ENCODE assay signal across 19 mouse cellular contexts in genomic region chr3:137880109-137880748, GRCm38 (mm10). TPM values are rescaled to one million over a fixed set of nuclear protein-coding genes. Genes with fewer than 3 reads are reported as not detected.
A peak's percentile ranks its signal among the peaks of the same experiment; 100 is the strongest.
DNase-seq lines count a peak whose midpoint lies in the region; ATAC-seq and TF ChIP-seq lines count a peak whose summit lies in the region.
"Had no signal": no experiment of that assay in that cellular context is flagged by ENCODE, and none has a peak within 500 bp of the region (broad histone marks: within the 10 kb centered on the region; RNA-seq: fewer than 3 reads in every experiment).

No protein-coding gene starts in this region.

- H3K4me3 ChIP-seq in forebrain, embryonic 10.5 days, result no peak overlapping the region
- no peak overlapping the region for H3K4me3 ChIP-seq in forebrain, embryonic 11.5 days (ENCODE audit: low read depth, low read length)
- H3K4me3 ChIP-seq in liver, postnatal 0 days (ENCODE audit: low read depth, low read length), result no peak overlapping the region
- no peak overlapping the region for H3K4me3 ChIP-seq in stomach, postnatal 0 days (ENCODE audit: low read depth, low read length)
- H3K4me3 ChIP-seq in cerebellum, adult 2 months (replicated peaks; ENCODE audit: insufficient read depth, low read depth, low read length), result no peak overlapping the region
- H3K4me3 ChIP-seq: heart, embryonic 12.5 days; limb, embryonic 10.5 days had no signal

- no peaks in the 10 kb centered on the region for H3K4me1 ChIP-seq in forebrain, embryonic 10.5 days
- no peaks in the 10 kb centered on the region for H3K4me1 ChIP-seq in forebrain, embryonic 11.5 days (replicated peaks; ENCODE audit: control insufficient read depth, insufficient read depth, low read length)
- H3K4me1 ChIP-seq in liver, postnatal 0 days (ENCODE audit: insufficient read depth), result peaks cover 10% of the 10 kb centered on the region
- no peaks in the 10 kb centered on the region for H3K4me1 ChIP-seq in stomach, postnatal 0 days (replicated peaks; ENCODE audit: control insufficient read depth, insufficient read depth)
- H3K4me1 ChIP-seq in cerebellum, adult 2 months (ENCODE audit: control insufficient read depth, insufficient read depth, low read length), result no peaks in the 10 kb centered on the region
- H3K4me1 ChIP-seq: limb, embryonic 10.5 days had no signal

- peaks cover 6% of the 10 kb centered on the region for H3K36me3 ChIP-seq in forebrain, embryonic 10.5 days (replicated peaks)
- no peaks in the 10 kb centered on the region for H3K36me3 ChIP-seq in forebrain, embryonic 11.5 days (ENCODE audit: control insufficient read depth, insufficient read depth, low read length)
- no peaks in the 10 kb centered on the region for H3K36me3 ChIP-seq in liver, postnatal 0 days (replicated peaks; ENCODE audit: insufficient read depth, low read length)
- no peaks in the 10 kb centered on the region for H3K36me3 ChIP-seq in stomach, postnatal 0 days (ENCODE audit: control insufficient read depth, insufficient read depth, low read length)

- H3K4me2 ChIP-seq in forebrain, embryonic 11.5 days (ENCODE audit: low read depth, low read length, severe bottlenecking), result no peak overlapping the region
- no peak overlapping the region for H3K4me2 ChIP-seq in liver, postnatal 0 days (ENCODE audit: low read depth, low read length)
- no peak overlapping the region for H3K4me2 ChIP-seq in stomach, postnatal 0 days (replicated peaks; ENCODE audit: low read depth)
- H3K4me2 ChIP-seq: heart, embryonic 12.5 days had no signal

- TF ChIP-seq POLR2A in cerebellum, adult 2 months (IDR thresholded peaks at IDR 0.05; ENCODE audit: borderline replicate concordance, insufficient read depth, low read length), result no peak

- H3K9ac ChIP-seq in forebrain, embryonic 11.5 days (ENCODE audit: low read length), result no peak overlapping the region
- H3K9ac ChIP-seq in liver, postnatal 0 days (replicated peaks), result no peak overlapping the region
- no peak overlapping the region for H3K9ac ChIP-seq in stomach, postnatal 0 days (ENCODE audit: low read length)
- H3K9ac ChIP-seq: heart, embryonic 12.5 days had no signal

- H3K27me3 ChIP-seq in forebrain, embryonic 10.5 days (ENCODE audit: poor library complexity, severe bottlenecking), result no peaks in the 10 kb centered on the region
- H3K27me3 ChIP-seq in forebrain, embryonic 11.5 days (ENCODE audit: control insufficient read depth, insufficient read depth, low read length), result no peaks in the 10 kb centered on the region
- H3K27me3 ChIP-seq in liver, postnatal 0 days (ENCODE audit: insufficient read depth, low read length), result no peaks in the 10 kb centered on the region
- H3K27me3 ChIP-seq in stomach, postnatal 0 days (ENCODE audit: control insufficient read depth, insufficient read depth, low read length), result no peaks in the 10 kb centered on the region
- no peaks in the 10 kb centered on the region for H3K27me3 ChIP-seq in cerebellum, adult 2 months (ENCODE audit: control insufficient read depth, insufficient read depth, low read length)
- H3K27me3 ChIP-seq: heart, embryonic 12.5 days had no signal

- 87% methylated on average over 4 of the region's 4 CpGs for WGBS in forebrain, embryonic 10.5 days
- WGBS in forebrain, embryonic 11.5 days, result 87% methylated on average over 4 of the region's 4 CpGs
- 64% methylated on average over 4 of the region's 4 CpGs for WGBS in liver, postnatal 0 days (ENCODE audit: insufficient replicate concordance)
- WGBS in stomach, postnatal 0 days, result 57% methylated on average over 4 of the region's 4 CpGs
- 57% methylated on average over 4 of the region's 4 CpGs for WGBS in cerebellum, adult 2 months

- no peak for ATAC-seq in forebrain, embryonic 11.5 days (replicated peaks; ENCODE audit: low FRiP score)
- ATAC-seq in liver, postnatal 0 days, result no peak
- no peak for ATAC-seq in erythroid progenitor cell, adult 5-6 weeks (replicated peaks; ENCODE audit: low FRiP score, poor library complexity, severe bottlenecking)
- no peak for ATAC-seq in stomach, postnatal 0 days (ENCODE audit: low FRiP score, low TSS enrichment)
- ATAC-seq: forebrain, embryonic 16.5 days had no signal

- peak; percentile 9 for DNase-seq in forebrain, embryonic 10.5 days (ENCODE audit: extremely low spot score, low spot score)
- no peak for DNase-seq in forebrain, embryonic 11.5 days (ENCODE audit: low spot score)
- DNase-seq in A20 (ENCODE audit: low read depth, low spot score), result peak; percentile 64
- peak; percentile 70 for DNase-seq in brain, adult 2 months (ENCODE audit: low read depth, low spot score)
- DNase-seq in liver, postnatal 0 days, result no peak
- no peak for DNase-seq in stomach, postnatal 0 days (ENCODE audit: low spot score)
- no peak for DNase-seq in cerebellum, adult 2 months
- DNase-seq: cerebellum, adult 18-20 months; embryo, embryonic 11 days; gastrocnemius, postnatal 14 days; heart, postnatal 4 days; kidney, adult 8-10 months; kidney, postnatal 4 days; lung, adult 18-20 months; thymus, postnatal 25 days had no signal

- H3K9me3 ChIP-seq in forebrain, embryonic 10.5 days, result peaks cover 5% of the 10 kb centered on the region; the same call in 1 of the 2 replicates
- H3K9me3 ChIP-seq in forebrain, embryonic 11.5 days (ENCODE audit: control insufficient read depth, low read length), result no peaks in the 10 kb centered on the region
- H3K9me3 ChIP-seq in liver, postnatal 0 days (ENCODE audit: low read length), result no peaks in the 10 kb centered on the region
- no peaks in the 10 kb centered on the region for H3K9me3 ChIP-seq in stomach, postnatal 0 days (ENCODE audit: control insufficient read depth, low read length)
- H3K9me3 ChIP-seq: limb, embryonic 10.5 days had no signal

- no peak overlapping the region for H3K27ac ChIP-seq in forebrain, embryonic 10.5 days
- no peak overlapping the region for H3K27ac ChIP-seq in forebrain, embryonic 11.5 days (ENCODE audit: low read depth, low read length)
- H3K27ac ChIP-seq in liver, postnatal 0 days (ENCODE audit: low read depth), result 0 out of 2 replicates have a peak overlapping the region, but pooled peaks have one; percentile 11
- H3K27ac ChIP-seq in stomach, postnatal 0 days (replicated peaks), result no peak overlapping the region
- H3K27ac ChIP-seq in cerebellum, adult 2 months (ENCODE audit: insufficient read depth, low read length), result no peak overlapping the region
- H3K27ac ChIP-seq: limb, embryonic 10.5 days had no signal

- no peak for TF ChIP-seq CTCF in liver, postnatal 0 days (IDR thresholded peaks at IDR 0.05; ENCODE audit: low read depth)
- TF ChIP-seq CTCF in stomach, postnatal 0 days (IDR thresholded peaks at IDR 0.05; ENCODE audit: low read depth), result no peak
- TF ChIP-seq CTCF in cerebellum, adult 2 months (IDR thresholded peaks at IDR 0.05; ENCODE audit: borderline replicate concordance, insufficient read depth, low read depth, low read length), result no peak

- TF ChIP-seq EP300 in liver, postnatal 0 days (IDR thresholded peaks at IDR 0.05; ENCODE audit: low read depth), result no peak
- TF ChIP-seq EP300 in stomach, postnatal 0 days (optimal IDR thresholded peaks at IDR 0.05), result no peak

RNA-seq across cellular contexts. Expression of gene Dnajb14, which starts 12.8 kb away (rescaled TPM):
- 5.3 and 5.5 TPM in 2 replicates for polyA plus RNA-seq in forebrain, embryonic 10.5 days (2016; fragmentation: Nextera tagmentation; extraction: Ambion mirVana)
- polyA plus RNA-seq in forebrain, embryonic 11.5 days (2014; fragmentation: Nextera tagmentation; extraction: Ambion mirVana), result 10.7 and 11.2 TPM in 2 replicates
- polyA plus RNA-seq in liver, postnatal 0 days (2015; fragmentation: Nextera tagmentation; extraction: Ambion mirVana), result 6.4 and 6.9 TPM in 2 replicates
- 5.0 and 7.6 TPM in 2 replicates for total RNA-seq in erythroid progenitor cell, adult 5-6 weeks (2015; ENCODE audit: low replicate concordance)
- total RNA-seq in erythroid progenitor cell, adult 5-6 weeks (2017; ENCODE audit: low replicate concordance), result 4.1 and 6.0 TPM in 2 replicates
- polyA plus RNA-seq in stomach, postnatal 0 days (2015; fragmentation: Nextera tagmentation; extraction: Ambion mirVana), result 10.8 and 12.6 TPM in 2 replicates
- polyA plus RNA-seq in cerebellum, adult 2 months (2012; rRNA removed), result 25.6 and 27.4 TPM in 2 replicates

RNA-seq across cellular contexts. Expression of gene H2afz, which starts 15.9 kb away (rescaled TPM):
- 3,633 and 3,684 TPM in 2 replicates for polyA plus RNA-seq in forebrain, embryonic 10.5 days (2016; fragmentation: Nextera tagmentation; extraction: Ambion mirVana)
- 3,092 and 3,427 TPM in 2 replicates for polyA plus RNA-seq in forebrain, embryonic 11.5 days (2014; fragmentation: Nextera tagmentation; extraction: Ambion mirVana)
- 651 and 676 TPM in 2 replicates for polyA plus RNA-seq in liver, postnatal 0 days (2015; fragmentation: Nextera tagmentation; extraction: Ambion mirVana)
- total RNA-seq in erythroid progenitor cell, adult 5-6 weeks (2015; ENCODE audit: low replicate concordance), result 951 and 1,242 TPM in 2 replicates
- 578 and 824 TPM in 2 replicates for total RNA-seq in erythroid progenitor cell, adult 5-6 weeks (2017; ENCODE audit: low replicate concordance)
- polyA plus RNA-seq in stomach, postnatal 0 days (2015; fragmentation: Nextera tagmentation; extraction: Ambion mirVana), result 779 and 844 TPM in 2 replicates
- polyA plus RNA-seq in cerebellum, adult 2 months (2012; rRNA removed), result 409 and 430 TPM in 2 replicates

RNA-seq across cellular contexts. Expression of gene Lamtor3, which starts 38.1 kb away (rescaled TPM):
- 90.1 and 92.3 TPM in 2 replicates for polyA plus RNA-seq in forebrain, embryonic 10.5 days (2016; fragmentation: Nextera tagmentation; extraction: Ambion mirVana)
- 102 and 107 TPM in 2 replicates for polyA plus RNA-seq in forebrain, embryonic 11.5 days (2014; fragmentation: Nextera tagmentation; extraction: Ambion mirVana)
- 44.3 and 46.5 TPM in 2 replicates for polyA plus RNA-seq in liver, postnatal 0 days (2015; fragmentation: Nextera tagmentation; extraction: Ambion mirVana)
- 75.0 and 88.0 TPM in 2 replicates for total RNA-seq in erythroid progenitor cell, adult 5-6 weeks (2015; ENCODE audit: low replicate concordance)
- total RNA-seq in erythroid progenitor cell, adult 5-6 weeks (2017; ENCODE audit: low replicate concordance), result 58.6 and 69.3 TPM in 2 replicates
- 104 and 106 TPM in 2 replicates for polyA plus RNA-seq in stomach, postnatal 0 days (2015; fragmentation: Nextera tagmentation; extraction: Ambion mirVana)
- polyA plus RNA-seq in cerebellum, adult 2 months (2012; rRNA removed), result 92.8 and 95.0 TPM in 2 replicates

Comparison
In these comparisons a context has a peak if more than half of its experiments do, and no peak if none do; other contexts are left out.
1. DNase-seq: peak in forebrain, embryonic 10.5 days (single experiment), A20 (single experiment) and brain, adult 2 months (single experiment); none in forebrain, embryonic 11.5 days (single experiment), liver, postnatal 0 days (single experiment), stomach, postnatal 0 days (single experiment) and cerebellum, adult 2 months (0 of 2).